Mouse (Mus musculus) lung, embryonic 14.5 days (tissue): ENCODE measurements around the gene Ccdc40. TPM values are rescaled to one million over a fixed set of nuclear protein-coding genes. Genes with fewer than 3 reads are reported as not detected.

Experiments
- ATAC-seq: fragments of 200-750 bp; cut with Nextera tagmentation; 2 replicates; pipeline ENCODE4 v1.8.0; 2017; ENCODE audit warnings: mild to moderate bottlenecking, moderate TSS enrichment, moderate library complexity; ENCODE audit not compliant: insufficient read depth
- DNase-seq: peaks from one replicate; pipeline ENCODE4 v3.0.0-alpha.2; 2015
- H3K27ac ChIP-seq: fragments of 300-500 bp; sonication (generic); 2 replicates; pipeline ENCODE4 v1.5.1; 2014; ENCODE audit warnings: low read depth, mild to moderate bottlenecking, moderate library complexity
- H3K27me3 ChIP-seq: fragments of 300-500 bp; sonication (generic); 2 replicates; pipeline ENCODE4 v1.6.1; 2014; ENCODE audit warnings: low read length, control low read depth; ENCODE audit not compliant: insufficient read depth
- H3K36me3 ChIP-seq: fragments of 300-500 bp; sonication (generic); 2 replicates; pipeline ENCODE4 v1.6.1; 2014; ENCODE audit warnings: control low read depth; ENCODE audit not compliant: insufficient read depth
- H3K4me1 ChIP-seq: fragments of 300-500 bp; sonication (generic); 2 replicates; pipeline ENCODE4 v1.6.1; 2014; ENCODE audit warnings: antibody characterized with exemption, control low read depth; ENCODE audit not compliant: insufficient read depth
- H3K4me2 ChIP-seq: fragments of 300-500 bp; sonication (generic); 2 replicates; pipeline ENCODE4 v1.6.1; 2014; ENCODE audit warnings: mild to moderate bottlenecking
- H3K4me3 ChIP-seq: fragments of 300-500 bp; sonication (generic); 2 replicates; pipeline ENCODE4 v1.5.1; 2014; ENCODE audit warnings: low read depth, low read length
- H3K9ac ChIP-seq: fragments of 300-500 bp; sonication (generic); 2 replicates; pipeline ENCODE4 v1.6.1; 2014
- H3K9me3 ChIP-seq: fragments of 300-500 bp; sonication (generic); 2 replicates; pipeline ENCODE4 v1.6.1; 2016; ENCODE audit warnings: low read depth, low read length, control low read depth
- CTCF ChIP-seq: IDR thresholded peaks from 2 replicates; pipeline ENCODE4 v1.5.1; 2016; ENCODE audit warnings: antibody characterized with exemption, low read depth
- WGBS: fragments of 180-500 bp; shearing (Covaris S2); extraction: QIAGEN DNeasy Blood & Tissue Kit; methylation state at CpG from one replicate; pipeline ENCODE4 v1.1.7; 2014; 5-methylcytosine and 5-hydroxymethylcytosine counted together
- polyA plus RNA-seq: library from polyadenylated mRNA; unstranded; fragments of >200 nt; fragmentation: Nextera tagmentation; extraction: Ambion mirVana; gene quantifications from 2 replicates; pipeline ENCODE4 v1.2.1, GENCODE M21; 2014

Ccdc40 gene
- polyA plus RNA-seq, 1 experiment from 2014 or later: 1.7 TPM

DNA sequence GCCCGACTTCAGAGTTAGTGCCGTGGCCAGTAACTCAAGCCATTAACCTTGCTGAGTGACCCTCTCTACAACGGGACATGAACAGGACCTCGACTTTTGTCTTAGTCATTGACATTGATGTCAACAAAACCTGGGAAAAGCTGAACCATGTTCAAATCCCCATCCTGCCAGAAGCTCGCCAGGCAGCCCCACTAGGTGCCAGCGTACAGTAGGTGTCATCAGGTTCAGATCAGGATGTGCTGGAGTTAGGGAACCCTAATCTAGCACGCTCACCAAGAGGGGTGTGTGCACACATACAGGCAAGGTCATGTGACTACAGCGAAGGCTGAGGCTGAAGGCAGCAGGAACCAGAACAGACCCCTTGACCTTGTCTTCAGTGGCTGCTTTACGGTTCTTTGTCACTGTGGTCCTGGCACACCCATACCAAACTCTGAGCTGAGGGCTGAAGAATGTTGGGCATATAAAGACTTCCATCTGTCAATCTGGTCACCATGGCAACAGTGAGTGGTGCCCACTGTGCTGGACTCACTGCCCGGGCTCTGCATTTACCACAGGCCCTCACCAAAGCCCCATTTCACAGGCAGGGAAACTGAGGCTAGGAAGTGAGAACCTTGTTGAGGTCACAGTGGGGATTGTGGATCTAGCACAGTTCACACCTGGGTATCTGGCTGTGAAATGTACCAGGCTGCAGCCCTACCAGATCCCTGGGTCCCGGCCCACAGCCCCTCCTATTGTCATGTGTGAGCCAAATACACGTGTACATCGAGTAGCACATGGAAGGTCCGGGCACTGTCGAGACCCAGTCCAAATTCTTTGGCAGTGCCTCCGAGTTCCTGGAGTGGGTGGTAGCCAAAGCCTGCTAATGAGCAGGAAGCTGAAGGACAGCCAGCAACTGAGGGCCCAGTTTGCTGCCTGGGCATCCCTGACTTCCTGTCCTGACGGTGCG is 30.5 kb upstream of the Ccdc40 start:
- H3K9me3 ChIP-seq: no peaks in the 10 kb centered on the region
- no peak overlapping the region for H3K27ac ChIP-seq
- H3K4me3 ChIP-seq: no peak overlapping the region
- DNase-seq: no peak
- no peak for ATAC-seq
- 84% methylated on average over 18 of the region's 18 CpGs for WGBS
- peaks cover 13% of the 10 kb centered on the region; the same call in 1 of the 2 replicates for H3K36me3 ChIP-seq
- H3K4me2 ChIP-seq: no peak overlapping the region
- no peak overlapping the region for H3K9ac ChIP-seq
- no peaks in the 10 kb centered on the region for H3K4me1 ChIP-seq
- TF ChIP-seq CTCF: no peak
- no peaks in the 10 kb centered on the region for H3K27me3 ChIP-seq

DNA sequence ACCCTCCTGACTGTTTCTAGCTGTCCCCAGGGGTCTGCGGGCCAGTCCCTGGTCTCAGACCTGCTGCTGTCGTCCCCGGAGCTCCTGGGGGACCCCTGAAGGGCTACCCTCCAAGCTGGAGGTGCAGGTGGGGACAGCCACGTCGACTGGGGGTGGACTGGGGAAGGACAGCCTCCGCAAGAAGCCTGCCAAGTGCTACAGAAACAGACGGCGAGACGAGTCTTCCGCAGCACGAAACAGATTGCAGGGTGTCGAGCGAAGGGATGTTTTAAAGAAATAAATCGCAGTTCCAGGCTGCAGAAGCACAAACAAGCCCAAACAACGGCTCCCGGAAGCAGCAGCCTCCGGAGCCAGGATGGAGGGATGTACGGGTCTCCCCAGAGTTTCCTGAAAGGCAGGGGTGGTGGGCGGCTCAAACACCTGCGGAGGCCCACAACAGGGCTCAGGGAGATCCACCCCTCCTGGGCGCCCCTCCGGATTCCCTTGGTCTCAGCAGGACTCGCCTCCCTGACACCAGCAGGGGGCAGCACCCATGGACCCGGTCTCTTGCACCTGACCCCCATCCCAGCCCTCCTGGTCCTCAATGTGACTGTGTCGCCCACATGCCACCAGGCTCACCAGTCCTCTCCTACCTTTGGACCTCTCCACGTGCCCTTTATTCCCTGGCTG is 29.7 kb upstream of the Ccdc40 start:
- no peak overlapping the region for H3K9ac ChIP-seq
- no peak overlapping the region for H3K4me2 ChIP-seq
- ATAC-seq (no peak), DNase-seq (no peak)
- H3K4me1 ChIP-seq: no peaks in the 10 kb centered on the region
- peaks cover 16% of the 10 kb centered on the region; the same call in 1 of the 2 replicates for H3K36me3 ChIP-seq
- H3K9me3 ChIP-seq: no peaks in the 10 kb centered on the region
- H3K4me3 ChIP-seq: no peak overlapping the region
- 54% methylated on average over 26 of the region's 26 CpGs for WGBS
- TF ChIP-seq CTCF: peak; percentile 63
- H3K27me3 ChIP-seq: no peaks in the 10 kb centered on the region
- no peak overlapping the region for H3K27ac ChIP-seq

DNA sequence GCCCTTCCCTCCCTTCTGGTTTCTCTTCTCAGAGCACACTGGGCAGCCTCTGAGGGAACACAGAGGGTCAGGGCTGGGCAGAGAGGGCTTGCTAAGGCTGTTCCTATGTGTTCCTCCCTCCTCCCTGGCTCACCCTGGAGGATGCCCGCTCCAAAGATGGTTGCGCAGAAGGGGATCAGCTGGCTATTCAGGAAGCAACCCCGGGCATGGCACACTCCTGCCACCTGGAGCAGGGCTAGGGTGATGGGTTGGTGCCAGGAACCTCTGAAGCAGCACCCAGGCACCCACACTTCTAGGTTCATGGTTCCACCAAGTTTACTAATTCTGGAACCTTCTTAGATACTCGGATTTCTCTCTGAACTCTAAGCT is 29.2 kb upstream of the Ccdc40 start:
- no peaks in the 10 kb centered on the region for H3K4me1 ChIP-seq
- H3K4me3 ChIP-seq: no peak overlapping the region
- 77% methylated on average over 4 of the region's 4 CpGs for WGBS
- no peaks in the 10 kb centered on the region for H3K9me3 ChIP-seq
- DNase-seq (no peak), ATAC-seq (no peak)
- no peak for TF ChIP-seq CTCF
- no peaks in the 10 kb centered on the region for H3K27me3 ChIP-seq
- H3K27ac ChIP-seq: no peak overlapping the region
- no peak overlapping the region for H3K9ac ChIP-seq
- no peak overlapping the region for H3K4me2 ChIP-seq
- H3K36me3 ChIP-seq: peaks cover 19% of the 10 kb centered on the region; the same call in 1 of the 2 replicates

DNA sequence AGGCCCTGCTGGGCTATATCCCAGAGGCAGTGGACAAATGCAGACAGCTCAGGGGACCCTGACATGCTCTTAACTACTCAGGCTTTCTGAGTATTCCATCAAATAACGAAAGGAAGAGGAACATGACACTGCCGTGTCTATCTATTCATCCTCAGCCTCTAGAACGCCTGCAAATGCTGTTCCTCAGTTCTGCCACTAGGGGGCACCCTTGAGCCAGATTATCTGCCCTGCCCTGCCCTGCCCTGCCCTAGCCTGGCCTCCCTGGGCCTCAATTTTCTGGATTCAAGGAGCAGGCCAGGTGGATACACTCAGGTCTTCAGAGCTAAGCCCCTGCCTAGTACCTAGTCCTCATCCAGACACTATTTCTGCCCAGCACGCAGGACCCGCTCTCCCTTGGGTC is 24.9 kb upstream of the Ccdc40 start:
- Histone ChIP-seq H3K27me3 (no peaks in the 10 kb centered on the region), H3K4me3 (no peak overlapping the region), H3K4me2 (no peak overlapping the region), H3K4me1 (no peaks in the 10 kb centered on the region), H3K9me3 (no peaks in the 10 kb centered on the region), H3K9ac (no peak overlapping the region), H3K27ac (no peak overlapping the region), H3K36me3 (peaks cover 41% of the 10 kb centered on the region)
- WGBS: 41% methylated on average over 5 of the region's 5 CpGs
- TF ChIP-seq CTCF: peak; percentile 94
- 0 out of 2 replicates have a peak, but pooled peaks have one; percentile 9 for ATAC-seq
- DNase-seq: peak; percentile 65

DNA sequence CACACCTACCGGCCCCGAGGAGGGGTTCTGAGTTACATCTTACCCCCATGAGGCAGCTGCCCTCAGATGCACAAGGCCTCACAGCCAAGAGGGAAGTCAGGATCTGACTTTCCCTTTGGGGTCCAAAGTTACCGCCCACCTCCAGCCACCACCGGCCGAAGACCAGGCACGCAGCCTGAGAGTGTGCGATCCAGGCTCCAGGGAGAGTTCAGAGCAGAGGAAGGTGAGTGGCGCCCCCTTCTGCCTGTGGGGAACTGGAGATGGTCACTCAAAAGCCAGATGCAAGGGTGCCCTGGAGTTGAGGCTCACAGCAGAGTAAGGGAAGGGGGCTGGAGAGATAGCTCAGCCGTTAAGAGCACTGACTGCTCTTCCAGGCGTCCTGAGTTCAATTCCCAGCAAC is 22.6 kb upstream of the Ccdc40 start:
- WGBS: 88% methylated on average over 10 of the region's 10 CpGs
- peaks cover 12% of the 10 kb centered on the region for H3K4me1 ChIP-seq
- no peak overlapping the region for H3K4me3 ChIP-seq
- no peak overlapping the region for H3K4me2 ChIP-seq
- peaks cover 47% of the 10 kb centered on the region for H3K36me3 ChIP-seq
- no peak overlapping the region for H3K27ac ChIP-seq
- no peak overlapping the region for H3K9ac ChIP-seq
- H3K27me3 ChIP-seq: no peaks in the 10 kb centered on the region
- ATAC-seq: no peak
- DNase-seq: no peak
- no peaks in the 10 kb centered on the region for H3K9me3 ChIP-seq
- peak; percentile 21; the same call in 1 of the 2 replicates for TF ChIP-seq CTCF

DNA sequence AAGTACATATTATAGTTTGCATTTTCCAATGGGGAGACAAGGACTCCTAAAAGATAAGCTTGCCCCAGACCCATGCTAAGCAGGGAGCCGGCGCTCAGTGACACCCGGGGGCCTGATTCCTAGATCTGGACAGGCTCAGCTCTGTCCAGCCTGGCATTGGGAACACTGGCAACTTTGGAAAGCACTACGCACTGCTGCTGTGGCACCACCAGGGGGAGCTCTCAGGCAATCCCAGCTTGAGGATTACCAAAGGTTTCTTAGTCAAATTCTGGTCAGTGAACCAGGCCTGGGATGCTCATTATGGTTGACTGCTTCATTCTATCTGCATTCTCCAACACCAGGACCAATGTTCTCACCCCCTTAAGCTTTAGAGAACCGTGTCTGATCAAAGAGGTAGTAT is 21.8 kb upstream of the Ccdc40 start:
- H3K27me3 ChIP-seq: no peaks in the 10 kb centered on the region
- peaks cover 14% of the 10 kb centered on the region for H3K4me1 ChIP-seq
- no peak overlapping the region for H3K9ac ChIP-seq
- H3K4me2 ChIP-seq: no peak overlapping the region
- WGBS: 35% methylated on average over 5 of the region's 5 CpGs
- TF ChIP-seq CTCF: peak; percentile 94
- no peak for ATAC-seq
- H3K27ac ChIP-seq: no peak overlapping the region
- DNase-seq: peak; percentile 90
- H3K9me3 ChIP-seq: no peaks in the 10 kb centered on the region
- no peak overlapping the region for H3K4me3 ChIP-seq
- H3K36me3 ChIP-seq: peaks cover 44% of the 10 kb centered on the region

DNA sequence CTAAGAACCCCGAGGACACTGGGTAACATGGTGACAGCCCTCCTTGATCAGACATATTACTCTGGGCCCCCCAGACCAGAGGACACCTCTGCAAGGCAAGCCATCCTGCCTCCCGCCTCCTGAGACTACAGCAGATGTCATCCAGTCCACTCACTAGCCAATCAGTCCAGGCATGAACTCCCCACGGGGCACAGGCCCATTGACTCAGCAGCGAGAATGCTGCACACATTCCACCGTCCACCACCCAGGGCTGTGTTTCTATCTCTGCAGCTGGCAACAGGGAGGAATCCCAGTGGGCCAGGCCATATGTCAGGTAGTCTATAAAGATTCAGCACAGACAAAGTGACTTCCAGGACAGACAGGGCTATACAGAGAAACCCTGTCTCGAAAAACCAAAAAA is 20.4 kb upstream of the Ccdc40 start:
- no peak for ATAC-seq

More for the DNA sequence above, 20.4 kb upstream of the Ccdc40 start:
- H3K9me3 ChIP-seq: no peaks in the 10 kb centered on the region
- TF ChIP-seq CTCF: no peak
- 76% methylated on average over 6 of the region's 6 CpGs for WGBS
- peaks cover 14% of the 10 kb centered on the region for H3K4me1 ChIP-seq
- no peaks in the 10 kb centered on the region for H3K27me3 ChIP-seq
- no peak overlapping the region for H3K4me3 ChIP-seq
- no peak overlapping the region for H3K27ac ChIP-seq
- H3K9ac ChIP-seq: no peak overlapping the region
- no peak for DNase-seq
- no peak overlapping the region for H3K4me2 ChIP-seq
- H3K36me3 ChIP-seq: peaks cover 38% of the 10 kb centered on the region
